ENCODE assay signal across 8 mouse cellular contexts in the genomic region with DNA sequence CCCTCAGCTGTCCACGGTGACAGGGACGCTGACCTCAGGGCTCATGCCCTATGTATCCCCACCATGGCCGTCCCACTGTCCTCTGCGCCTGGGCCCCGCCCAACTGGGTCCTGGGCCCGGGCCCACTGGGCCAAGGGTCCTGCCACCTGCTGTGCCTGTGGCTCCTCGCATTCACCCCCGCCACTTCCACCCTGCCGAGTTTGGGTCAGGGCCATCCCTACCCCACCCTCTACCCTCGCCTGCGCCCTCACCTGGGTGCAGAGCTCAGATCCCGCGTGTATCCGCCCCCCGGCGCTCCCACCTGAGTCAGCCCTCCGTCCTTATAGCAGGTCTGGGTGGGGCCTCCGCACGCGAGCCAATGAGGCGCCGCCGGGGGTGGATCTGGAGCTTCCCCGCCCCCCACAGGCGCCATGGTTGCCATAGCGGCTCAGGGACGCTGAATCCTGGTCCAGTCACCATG. TPM values are rescaled to one million over a fixed set of nuclear protein-coding genes. Genes with fewer than 3 reads are reported as not detected.
DNase-seq lines count a peak whose midpoint lies in the region; ATAC-seq and TF ChIP-seq lines count a peak whose summit lies in the region.

A gene (minus strand): TSS at position 346 of the 460 bp plus-strand sequence.

- H3K9ac ChIP-seq in forebrain, postnatal 0 days: 0 out of 2 replicates have a peak within 1 kb of the TSS, but pooled peaks have one; percentile 22
- H3K9ac ChIP-seq in stomach, postnatal 0 days (ENCODE audit: low read length): peak within 1 kb of the TSS; percentile 18; the same call in 1 of the 2 replicates

- intact Hi-C loops in heart, postnatal 36 days (cut with DNase I): no loop called here

- H3K36me3 ChIP-seq in forebrain, postnatal 0 days (ENCODE audit: insufficient read depth): no peaks in the 10 kb centered on the region
- H3K36me3 ChIP-seq in stomach, postnatal 0 days (ENCODE audit: control insufficient read depth, insufficient read depth, low read length): no peaks in the 10 kb centered on the region

- TF ChIP-seq CTCF in forebrain, postnatal 0 days (IDR thresholded peaks at IDR 0.05; ENCODE audit: low read depth): no peak
- no peak for TF ChIP-seq CTCF in stomach, postnatal 0 days (IDR thresholded peaks at IDR 0.05; ENCODE audit: low read depth)

- H3K4me3 ChIP-seq in forebrain, postnatal 0 days (ENCODE audit: low read depth, low read length): peak within 1 kb of the TSS; percentile 28
- peak within 1 kb of the TSS; percentile 20; the same call in 1 of the 2 replicates for H3K4me3 ChIP-seq in stomach, postnatal 0 days (ENCODE audit: low read depth, low read length)

- no peak within 1 kb of the TSS for H3K27ac ChIP-seq in forebrain, postnatal 0 days (ENCODE audit: low read depth, low read length)
- H3K27ac ChIP-seq in stomach, postnatal 0 days (replicated peaks): no peak within 1 kb of the TSS

- DNase-seq in cerebellum, adult 11 months: peak; percentile 29
- DNase-seq in adrenal gland, postnatal 4 days (ENCODE audit: low spot score in 2 of 2): peak in 1 of 2 experiments; percentile 60
- peak; percentile 56 for DNase-seq in forebrain, postnatal 0 days
- peak; percentile 69 to 77 for DNase-seq in heart, postnatal 36 days
- peak; percentile 88 to 92 for DNase-seq in kidney, postnatal 36 days
- DNase-seq in stomach, postnatal 0 days (ENCODE audit: low spot score): peak; percentile 84

- H3K27me3 ChIP-seq in forebrain, postnatal 0 days (ENCODE audit: insufficient read depth, low read length): peaks cover 33% of the 10 kb centered on the region
- peaks cover 4% of the 10 kb centered on the region; the same call in 1 of the 2 replicates for H3K27me3 ChIP-seq in stomach, postnatal 0 days (ENCODE audit: control insufficient read depth, insufficient read depth, low read length)

- ATAC-seq in cerebellum, adult (ENCODE audit: insufficient number of reproducible peaks, low FRiP score, low TSS enrichment): no peak
- ATAC-seq in forebrain, postnatal 0 days: peak; percentile 70
- ATAC-seq in megakaryocyte, adult 5-6 weeks (ENCODE audit: poor library complexity, severe bottlenecking): peak; percentile 45
- peak; percentile 76 for ATAC-seq in stomach, postnatal 0 days (ENCODE audit: low FRiP score, low TSS enrichment)

- peaks cover 4% of the 10 kb centered on the region; the same call in 1 of the 2 replicates for H3K9me3 ChIP-seq in forebrain, postnatal 0 days (ENCODE audit: low read length)
- no peaks in the 10 kb centered on the region for H3K9me3 ChIP-seq in stomach, postnatal 0 days (ENCODE audit: control insufficient read depth, low read length)

- 2% methylated on average over 27 of the region's 27 CpGs for WGBS in forebrain, postnatal 0 days
- under 1% methylated on average over 27 of the region's 27 CpGs for WGBS in stomach, postnatal 0 days

- H3K4me2 ChIP-seq in forebrain, postnatal 0 days (ENCODE audit: low read depth): peak within 1 kb of the TSS; percentile 48
- peak within 1 kb of the TSS; percentile 53 for H3K4me2 ChIP-seq in stomach, postnatal 0 days (replicated peaks; ENCODE audit: low read depth)

- no peak for TF ChIP-seq EP300 in stomach, postnatal 0 days (optimal IDR thresholded peaks at IDR 0.05)

- no peaks in the 10 kb centered on the region for H3K4me1 ChIP-seq in forebrain, postnatal 0 days (ENCODE audit: insufficient read depth)
- no peaks in the 10 kb centered on the region; the same call in 1 of the 2 replicates for H3K4me1 ChIP-seq in stomach, postnatal 0 days (replicated peaks; ENCODE audit: control insufficient read depth, insufficient read depth)

RNA-seq across cellular contexts. Expression of the gene that starts here (rescaled TPM):
- total RNA-seq in adrenal gland, postnatal 4 days (2021): 10 to 100 TPM; 23.1 to 30.6 TPM
- 2.7 and 3.2 TPM in 2 replicates for total RNA-seq in forebrain, postnatal 0 days (2014; rRNA removed)
- polyA plus RNA-seq in forebrain, postnatal 0 days (2015; fragmentation: Nextera tagmentation; extraction: Ambion mirVana): 2.4 and 3.9 TPM in 2 replicates
- total RNA-seq in heart, postnatal 36 days (2021): 100 to 1,000 TPM; 171 to 183 TPM
- 0.18 TPM in 1 of 2 replicates, not detected in the other for total RNA-seq in megakaryocyte, adult 5-6 weeks (2015)
- 0.45 TPM in 1 of 2 replicates, not detected in the other for total RNA-seq in megakaryocyte, adult 5-6 weeks (2017)
- 0.48 and 0.65 TPM in 2 replicates for polyA plus RNA-seq in stomach, postnatal 0 days (2015; fragmentation: Nextera tagmentation; extraction: Ambion mirVana)

Comparison
In these comparisons a context has a peak if more than half of its experiments do, and no peak if none do; other contexts are left out.
1. RNA of the gene that starts here (total RNA-seq): 171 to 183 TPM in heart, postnatal 36 days; 23.1 to 30.6 TPM in adrenal gland, postnatal 4 days, 2.7 to 3.2 TPM in forebrain, postnatal 0 days and 0.18 to 0.45 TPM in megakaryocyte, adult 5-6 weeks; every median in the first group is over 4 times any median in the second.
2. Peak in ATAC-seq in megakaryocyte, adult 5-6 weeks; RNA of the gene not detected or under 1 TPM.
3. Peak in DNase-seq, ATAC-seq, H3K4me3 ChIP-seq, H3K9ac ChIP-seq and H3K4me2 ChIP-seq in stomach, postnatal 0 days; RNA of the gene not detected or under 1 TPM.